Mouse (Mus musculus) heart, embryonic 10.5 days (tissue): Measurements from ENCODE around the gene Skp2. TPM values are rescaled to one million over a fixed set of nuclear protein-coding genes. Genes with fewer than 3 reads are reported as not detected.

ENCODE experiments used
- DNase-seq: peaks from one replicate; pipeline ENCODE4 v3.0.0-alpha.2; 2017; ENCODE audit warnings: low spot score
- H3K27ac ChIP-seq: fragments of 300-500 bp; sonication (generic); 2 replicates; pipeline ENCODE4 v1.5.1; 2016; ENCODE audit warnings: mild to moderate bottlenecking
- H3K27me3 ChIP-seq: fragments of 300-500 bp; sonication (generic); 2 replicates; pipeline ENCODE4 v1.6.1; 2016; ENCODE audit warnings: mild to moderate bottlenecking; ENCODE audit not compliant: poor library complexity, insufficient read depth, severe bottlenecking
- H3K36me3 ChIP-seq: fragments of 300-500 bp; sonication (generic); 2 replicates; pipeline ENCODE4 v1.6.1; 2016; ENCODE audit warnings: mild to moderate bottlenecking, moderate library complexity
- H3K4me1 ChIP-seq: fragments of 300-500 bp; sonication (generic); 2 replicates; pipeline ENCODE4 v1.6.1; 2016; ENCODE audit warnings: mild to moderate bottlenecking
- H3K4me3 ChIP-seq: fragments of 300-500 bp; sonication (generic); 2 replicates; pipeline ENCODE4 v1.5.1; 2016; ENCODE audit warnings: mild to moderate bottlenecking, moderate library complexity
- H3K9me3 ChIP-seq: fragments of 300-500 bp; sonication (generic); 2 replicates; pipeline ENCODE4 v1.6.1; 2016; ENCODE audit warnings: mild to moderate bottlenecking, moderate library complexity
- WGBS: fragments of 180-500 bp; shearing (Covaris S2); methylation state at CpG from one replicate; pipeline ENCODE4 v1.1.7; 2016; 5-methylcytosine and 5-hydroxymethylcytosine counted together
- polyA plus RNA-seq: library from polyadenylated mRNA; unstranded; fragments of >200 nt; fragmentation: Nextera tagmentation; extraction: Ambion mirVana; gene quantifications from 2 replicates; pipeline ENCODE4 v1.2.1, GENCODE M21; 2016

Gene Skp2
- polyA plus RNA-seq, 1 experiment from 2014 or later, result 76.3 TPM

DNA sequence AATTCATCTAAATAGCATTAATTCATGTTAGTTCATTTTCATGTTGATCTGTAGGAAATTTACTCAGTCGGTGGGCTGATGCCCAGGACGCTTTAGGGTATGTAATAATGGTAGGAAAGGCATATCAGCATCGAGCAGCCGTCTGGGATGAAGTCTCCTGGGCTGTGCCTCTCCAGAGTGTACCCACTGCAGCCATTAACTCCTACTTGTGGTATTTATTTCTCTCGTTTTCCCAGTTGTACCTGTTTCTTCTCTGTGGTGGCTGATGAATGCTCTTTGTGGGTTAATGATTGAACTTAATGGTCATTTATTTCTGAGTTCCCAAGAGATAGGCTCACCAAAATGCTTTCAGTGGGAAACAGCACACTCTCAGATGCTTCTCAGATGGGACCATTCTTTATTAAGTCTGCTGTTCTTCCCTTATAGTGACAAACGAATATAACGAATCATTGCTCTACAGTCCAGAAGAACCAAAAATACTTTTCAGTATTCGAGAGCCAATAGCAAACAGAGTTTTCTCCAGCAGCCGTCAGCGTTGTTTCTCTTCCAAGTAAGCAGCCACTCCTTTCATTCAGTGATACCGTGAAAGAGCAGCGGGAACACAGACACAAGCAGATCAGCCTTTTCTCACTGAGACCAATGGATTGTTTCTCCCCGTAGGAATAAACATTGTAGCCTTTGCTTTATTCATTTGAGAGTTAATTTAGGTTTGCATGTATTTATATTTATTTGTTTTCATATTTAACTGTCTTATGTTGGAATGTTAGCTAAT, 48.7 kb downstream of the Skp2 start:
- no peak for DNase-seq
- no peak overlapping the region for H3K4me3 ChIP-seq
- H3K36me3 ChIP-seq, result peaks cover 79% of the 10 kb centered on the region
- H3K27me3 ChIP-seq, result no peaks in the 10 kb centered on the region
- H3K27ac ChIP-seq, result no peak overlapping the region
- no peaks in the 10 kb centered on the region for H3K4me1 ChIP-seq
- 87% methylated on average over 13 of the region's 13 CpGs for WGBS
- no peaks in the 10 kb centered on the region for H3K9me3 ChIP-seq

DNA sequence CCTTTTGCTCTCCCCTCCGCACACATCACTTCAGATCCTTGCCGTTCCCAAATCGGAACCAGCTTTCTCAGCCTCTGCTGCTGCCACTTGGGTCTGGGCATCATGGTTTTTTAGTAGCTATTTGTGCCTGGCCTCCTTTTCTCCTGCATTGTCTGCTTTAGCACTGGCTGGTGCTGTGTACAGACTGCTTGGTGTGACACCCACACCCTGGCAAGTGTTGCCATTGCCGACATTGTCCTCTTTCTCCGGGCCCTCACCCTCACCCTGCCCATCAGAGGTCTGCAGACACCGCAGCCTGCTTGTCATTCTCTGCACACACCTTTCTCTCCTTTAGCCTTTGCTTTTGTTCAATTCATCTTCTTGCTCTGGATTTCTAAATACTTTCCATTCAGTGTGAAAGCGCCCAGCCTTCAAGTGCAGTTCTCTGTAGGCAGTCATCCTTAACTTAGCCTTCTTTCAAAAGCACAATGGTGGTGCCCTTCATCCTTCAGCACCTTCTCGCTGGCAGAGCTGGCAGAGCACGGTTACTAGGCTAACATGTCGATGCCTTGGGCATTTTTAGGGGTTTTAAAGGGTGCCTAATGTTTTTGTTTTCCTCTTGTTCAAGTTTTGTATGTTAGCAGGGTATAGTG, 54.7 kb downstream of the Skp2 start:
- Histone ChIP-seq H3K36me3 (peaks cover 85% of the 10 kb centered on the region), H3K9me3 (no peaks in the 10 kb centered on the region), H3K4me1 (peaks cover 12% of the 10 kb centered on the region), H3K4me3 (no peak overlapping the region), H3K27me3 (no peaks in the 10 kb centered on the region), H3K27ac (no peak overlapping the region)
- DNase-seq, result no peak
- WGBS, result 94% methylated on average over 10 of the region's 10 CpGs

DNA sequence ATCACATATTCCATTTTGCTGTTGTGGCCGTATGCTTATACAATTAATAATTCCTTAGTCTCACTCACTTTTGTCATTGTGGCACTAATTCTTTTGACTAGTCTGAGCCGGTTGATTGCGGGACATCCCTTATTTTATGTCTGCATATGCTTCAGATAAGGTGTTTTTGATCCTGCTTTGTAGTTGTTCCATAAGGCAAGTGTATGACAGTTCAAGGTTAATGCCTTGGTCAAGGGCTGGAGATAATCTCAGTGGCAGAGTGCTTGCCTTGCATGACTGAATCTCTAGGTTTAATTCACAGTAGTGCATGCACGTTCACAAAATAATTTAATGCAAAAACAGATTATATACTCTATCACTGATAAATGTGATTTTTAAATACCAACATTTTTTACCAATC, 58.4 kb downstream of the Skp2 start:
- Histone ChIP-seq H3K27me3 (no peaks in the 10 kb centered on the region), H3K27ac (no peak overlapping the region), H3K4me1 (peaks cover 28% of the 10 kb centered on the region), H3K36me3 (peaks cover 70% of the 10 kb centered on the region), H3K4me3 (no peak overlapping the region), H3K9me3 (no peaks in the 10 kb centered on the region)
- WGBS, result 80% methylated on average over 4 of the region's 4 CpGs
- no peak for DNase-seq

DNA sequence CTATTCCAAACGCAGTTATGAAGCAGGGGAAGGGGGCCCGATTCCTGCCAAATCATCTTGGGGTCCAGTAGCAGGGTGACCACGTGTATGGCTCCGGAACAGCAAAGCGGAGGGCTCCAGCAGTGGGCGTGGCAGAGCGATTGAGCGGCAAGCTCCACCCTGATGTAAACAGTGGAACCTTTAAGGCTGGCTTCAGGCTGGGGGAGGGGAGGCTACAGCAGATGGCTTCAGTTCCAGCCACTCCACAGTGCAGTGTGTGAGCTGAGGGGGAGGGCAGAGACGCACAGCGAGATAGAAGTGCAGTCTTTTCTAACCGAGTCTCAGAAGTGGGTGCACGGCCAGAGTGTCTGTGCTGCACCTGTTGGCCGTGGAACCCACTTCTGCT, 60.9 kb downstream of the Skp2 start:
- peaks cover 28% of the 10 kb centered on the region for H3K4me1 ChIP-seq
- 13% methylated on average over 13 of the region's 13 CpGs for WGBS
- DNase-seq, result peak; percentile 92
- H3K36me3 ChIP-seq, result peaks cover 64% of the 10 kb centered on the region
- H3K9me3 ChIP-seq, result no peaks in the 10 kb centered on the region
- peak overlapping the region; percentile 43; the same call in 1 of the 2 replicates for H3K27ac ChIP-seq
- peak overlapping the region; percentile 31; the same call in 1 of the 2 replicates for H3K4me3 ChIP-seq
- no peaks in the 10 kb centered on the region for H3K27me3 ChIP-seq

DNA sequence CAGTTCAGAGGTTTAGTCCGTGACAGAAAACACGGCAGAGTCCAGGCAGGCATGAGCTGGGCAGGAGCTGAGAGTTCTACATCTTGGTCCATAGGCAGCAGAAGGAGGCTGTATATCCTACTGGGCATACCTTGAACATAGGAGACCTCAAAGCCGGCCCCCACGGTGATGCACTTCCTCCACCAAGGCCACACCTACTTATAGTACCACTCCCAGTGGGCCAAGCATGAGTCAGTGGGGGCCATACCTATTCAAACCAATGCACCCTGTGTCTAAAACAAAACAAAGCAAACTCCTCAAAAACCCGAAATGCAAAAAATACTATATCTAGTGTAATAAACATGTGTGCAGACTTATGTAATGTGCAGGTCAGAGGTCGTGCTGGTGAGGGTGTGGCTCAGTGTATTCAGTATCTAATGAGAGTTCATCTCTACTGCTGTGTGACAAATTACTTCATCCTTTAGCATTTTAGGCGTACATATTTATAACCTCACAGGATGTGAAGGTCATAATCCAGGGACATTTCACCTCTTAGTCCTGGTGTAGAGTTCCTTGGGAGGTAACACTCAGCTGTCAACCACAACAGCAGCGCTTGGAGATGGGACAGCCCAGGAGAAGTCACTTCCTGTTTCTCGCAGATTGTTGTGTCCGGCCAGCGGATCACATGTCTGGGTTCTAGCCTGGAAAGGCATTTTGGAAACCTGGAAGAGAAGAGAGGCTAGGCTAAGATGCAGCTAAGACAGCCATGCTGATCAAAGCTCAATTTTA, 61.4 kb downstream of the Skp2 start:
- 66% methylated on average over 11 of the region's 11 CpGs for WGBS
- H3K4me3 ChIP-seq, result peak overlapping the region; percentile 31; the same call in 1 of the 2 replicates
- H3K27me3 ChIP-seq, result no peaks in the 10 kb centered on the region
- H3K4me1 ChIP-seq, result peaks cover 28% of the 10 kb centered on the region
- no peak for DNase-seq
- no peaks in the 10 kb centered on the region for H3K9me3 ChIP-seq
- peak overlapping the region; percentile 43; the same call in 1 of the 2 replicates for H3K27ac ChIP-seq
- peaks cover 60% of the 10 kb centered on the region for H3K36me3 ChIP-seq

DNA sequence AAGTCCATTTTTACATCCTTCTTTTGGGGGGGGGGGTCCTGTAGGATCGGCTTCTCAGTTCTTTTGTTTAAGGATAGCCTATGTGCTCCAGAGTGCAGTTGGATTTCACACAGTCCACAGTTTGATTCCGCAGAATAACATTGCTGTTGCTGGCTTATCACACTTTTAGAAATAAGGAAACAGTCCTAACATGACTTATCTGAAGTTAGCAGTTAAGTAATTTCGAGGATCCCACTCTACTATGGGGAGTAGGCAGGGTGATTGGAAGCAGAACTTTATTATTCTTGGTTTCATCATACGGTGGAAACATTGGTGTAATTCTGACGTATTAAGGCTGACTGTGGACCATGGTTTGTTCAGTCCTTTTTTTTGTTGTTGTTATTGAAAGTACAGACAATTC, 64.6 kb downstream of the Skp2 start:
- 83% methylated on average over 5 of the region's 5 CpGs for WGBS
- no peak for DNase-seq

DNA sequence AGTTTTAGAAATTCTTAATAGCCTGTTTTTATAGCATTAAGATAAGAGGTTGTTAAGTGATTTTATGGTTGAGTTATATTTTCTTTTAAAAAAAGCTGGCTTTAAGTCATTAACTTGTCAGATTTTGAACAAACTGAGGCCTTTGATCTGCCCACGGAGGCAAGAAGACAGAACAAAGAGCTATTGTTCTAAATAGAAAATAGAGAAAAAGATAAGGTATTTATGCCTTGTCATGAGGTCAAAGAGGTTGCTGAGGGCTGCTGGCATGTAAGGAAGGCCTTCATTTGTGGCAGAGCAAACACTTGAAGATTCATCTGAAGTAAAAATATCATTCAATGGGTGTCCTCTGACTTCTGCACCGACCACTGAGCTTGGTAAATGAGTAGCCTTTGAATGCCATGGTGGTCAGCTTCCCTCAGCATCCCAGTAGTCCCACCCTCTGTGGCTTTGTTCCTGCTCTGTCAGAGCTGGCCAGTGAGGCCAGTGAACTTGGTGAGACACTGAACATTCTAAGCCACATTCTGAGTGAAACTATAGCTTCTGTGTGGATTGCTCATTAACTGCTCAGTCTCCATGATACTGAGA, 66.0 kb downstream of the Skp2 start:
- Histone ChIP-seq H3K9me3 (no peaks in the 10 kb centered on the region), H3K4me1 (peaks cover 36% of the 10 kb centered on the region), H3K27me3 (no peaks in the 10 kb centered on the region), H3K27ac (no peak overlapping the region), H3K4me3 (no peak overlapping the region), H3K36me3 (peaks cover 64% of the 10 kb centered on the region)
- no peak for DNase-seq
- WGBS, result 62% methylated on average over 2 of the region's 2 CpGs

More for the DNA sequence above, 64.6 kb downstream of the Skp2 start:
- peaks cover 42% of the 10 kb centered on the region for H3K4me1 ChIP-seq
- H3K9me3 ChIP-seq, result no peaks in the 10 kb centered on the region
- no peaks in the 10 kb centered on the region for H3K27me3 ChIP-seq
- no peak overlapping the region for H3K4me3 ChIP-seq
- no peak overlapping the region for H3K27ac ChIP-seq
- H3K36me3 ChIP-seq, result peaks cover 55% of the 10 kb centered on the region

DNA sequence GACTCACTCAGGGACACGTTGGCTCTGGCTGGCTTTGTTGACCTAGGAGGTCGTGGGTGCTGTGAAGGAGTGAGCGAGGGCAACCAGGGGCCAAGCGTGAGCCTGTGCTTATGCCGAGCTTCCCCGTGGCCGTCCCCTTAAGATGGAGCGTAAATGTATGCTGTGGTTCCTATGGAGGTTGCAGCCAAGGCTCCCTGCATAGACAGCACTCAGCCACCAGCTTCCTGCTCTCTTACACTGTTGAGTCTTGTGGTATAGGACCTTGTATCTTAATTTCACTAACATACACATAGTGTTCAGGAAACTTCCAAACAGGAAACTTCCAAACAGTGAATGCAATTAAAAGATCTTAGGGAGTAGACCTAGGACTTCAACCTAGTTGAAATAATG, 66.5 kb downstream of the Skp2 start:
- Histone ChIP-seq H3K4me1 (peaks cover 31% of the 10 kb centered on the region), H3K4me3 (no peak overlapping the region), H3K36me3 (peaks cover 65% of the 10 kb centered on the region), H3K27ac (0 out of 2 replicates have a peak overlapping the region, but pooled peaks have one; percentile 47), H3K9me3 (no peaks in the 10 kb centered on the region), H3K27me3 (no peaks in the 10 kb centered on the region)
- no peak for DNase-seq
- 88% methylated on average over 8 of the region's 8 CpGs for WGBS

DNA sequence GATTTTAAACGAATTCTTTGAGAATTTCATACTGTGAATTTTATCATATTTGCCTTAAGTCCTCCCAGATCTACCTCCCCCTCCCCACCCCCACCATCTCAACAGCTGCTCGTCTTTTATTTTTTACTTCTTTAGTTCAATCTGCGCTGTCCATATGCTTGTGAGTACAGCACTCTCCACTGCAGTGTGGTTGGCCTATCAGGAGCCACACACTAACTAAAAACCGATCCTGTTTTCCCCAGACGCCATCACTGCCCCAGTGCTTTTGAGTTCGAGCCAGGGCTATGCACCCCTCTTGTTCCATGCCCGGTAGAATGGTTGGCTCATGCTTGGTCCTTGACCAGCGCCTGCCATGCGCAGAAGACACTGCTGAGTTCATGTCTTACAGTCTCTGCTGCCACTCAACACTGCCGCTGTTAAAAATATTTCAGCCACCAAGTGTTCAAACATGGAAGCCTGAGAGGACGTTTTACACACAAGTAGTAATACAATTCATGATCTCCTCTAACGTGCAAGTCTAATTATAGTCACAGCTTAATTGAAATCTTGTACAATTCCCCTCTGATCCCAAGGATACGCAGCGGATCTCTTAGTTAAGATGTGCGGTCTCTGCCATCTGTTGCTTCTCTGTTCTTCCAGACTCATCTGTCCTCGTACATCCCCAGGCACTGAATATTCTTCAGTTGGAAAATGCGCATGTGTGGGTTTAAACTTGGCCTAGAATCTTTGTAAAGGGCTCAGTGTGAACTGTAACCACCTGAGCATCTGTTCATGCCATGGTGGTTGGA, 67.1 kb downstream of the Skp2 start:
- Histone ChIP-seq H3K27ac (peak overlapping the region; percentile 47; the same call in 1 of the 2 replicates), H3K27me3 (no peaks in the 10 kb centered on the region), H3K4me3 (no peak overlapping the region), H3K36me3 (peaks cover 59% of the 10 kb centered on the region), H3K9me3 (no peaks in the 10 kb centered on the region), H3K4me1 (peaks cover 28% of the 10 kb centered on the region)
- no peak for DNase-seq
- whole genome bisulfite sequencing, result 90% methylated on average over 17 of the region's 17 CpGs

DNA sequence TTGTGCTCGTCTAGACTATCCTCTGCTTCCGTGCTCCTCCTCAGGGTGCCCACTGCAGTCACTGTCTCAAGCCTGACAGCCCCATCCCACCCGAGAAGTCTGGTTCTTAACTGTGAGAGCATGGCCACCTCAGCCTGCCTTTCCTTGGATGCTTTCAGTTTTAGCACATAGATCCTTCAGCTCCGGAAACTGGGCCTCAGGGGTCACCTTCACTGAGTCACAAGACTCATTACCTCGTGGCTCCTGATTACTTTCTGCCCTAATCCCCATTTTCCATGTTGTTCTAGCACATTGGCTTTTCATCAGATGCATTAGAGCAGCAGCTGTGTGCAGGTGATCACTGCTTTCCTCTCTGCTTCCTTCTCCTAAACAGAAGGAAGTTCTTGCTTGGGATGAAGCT, 67.8 kb downstream of the Skp2 start:
- 73% methylated on average over 5 of the region's 5 CpGs for WGBS
- Histone ChIP-seq H3K9me3 (no peaks in the 10 kb centered on the region), H3K4me1 (peaks cover 33% of the 10 kb centered on the region), H3K4me3 (no peak overlapping the region), H3K27me3 (no peaks in the 10 kb centered on the region), H3K27ac (peak overlapping the region; percentile 75), H3K36me3 (peaks cover 52% of the 10 kb centered on the region)
- no peak for DNase-seq

DNA sequence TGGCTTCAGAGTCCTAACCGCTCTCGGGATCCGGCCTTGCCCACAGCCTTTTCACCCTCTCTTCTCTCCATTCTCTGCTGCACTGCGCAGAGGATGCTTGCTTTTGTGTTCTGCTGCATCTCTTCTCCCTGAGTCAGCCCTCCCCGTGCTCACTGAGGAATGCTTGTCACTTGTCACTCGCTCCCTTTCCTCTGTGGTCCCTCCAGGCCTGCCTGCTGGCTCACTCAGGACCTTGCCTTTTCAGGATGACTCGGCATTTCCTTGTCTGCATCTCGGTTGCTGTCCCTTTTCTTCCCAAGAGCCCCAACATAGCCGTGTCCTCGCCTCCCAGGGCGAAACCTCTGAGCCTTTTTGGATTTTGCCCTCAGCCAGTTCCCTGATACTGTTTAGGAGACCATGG, 68.4 kb downstream of the Skp2 start:
- H3K27ac ChIP-seq, result peak overlapping the region; percentile 75
- DNase-seq, result peak; percentile 91
- WGBS, result 45% methylated on average over 11 of the region's 11 CpGs
- H3K9me3 ChIP-seq, result no peaks in the 10 kb centered on the region
- H3K4me3 ChIP-seq, result no peak overlapping the region
- H3K36me3 ChIP-seq, result peaks cover 46% of the 10 kb centered on the region
- no peaks in the 10 kb centered on the region for H3K27me3 ChIP-seq
- peaks cover 36% of the 10 kb centered on the region for H3K4me1 ChIP-seq

DNA sequence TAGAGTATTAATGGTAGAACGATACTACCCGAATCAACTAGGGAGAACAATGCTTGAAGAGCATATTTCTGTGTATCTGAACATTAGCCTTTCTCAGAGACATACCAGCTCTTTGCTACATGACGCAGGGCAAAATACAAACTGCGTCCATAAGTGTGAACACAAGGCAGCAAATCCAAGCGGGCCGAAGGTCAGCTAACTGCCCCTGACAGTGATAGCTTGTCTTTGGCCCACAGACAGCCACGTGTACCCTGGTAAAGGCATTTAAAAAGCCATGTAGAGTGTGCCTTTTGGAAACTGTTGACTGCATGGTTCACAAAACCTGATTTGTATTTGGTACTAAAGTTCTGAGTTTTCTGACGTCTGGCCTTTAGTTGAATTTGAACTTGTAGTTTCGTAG, 72.5 kb downstream of the Skp2 start:
- Histone ChIP-seq H3K4me3 (no peak overlapping the region), H3K27ac (no peak overlapping the region), H3K4me1 (peaks cover 67% of the 10 kb centered on the region), H3K9me3 (no peaks in the 10 kb centered on the region), H3K27me3 (no peaks in the 10 kb centered on the region), H3K36me3 (peaks cover 19% of the 10 kb centered on the region)
- no peak for DNase-seq
- 76% methylated on average over 9 of the region's 9 CpGs for WGBS
